Mouse (Mus musculus) kidney, postnatal 36 days (tissue): ENCODE measurements at regions not wholly inside any gene's neighbourhood (a gene's known extent, or its start where the extent isn't known, plus 50 kb on each side); places are given as distances from the start of the nearest gene placed in this dataset.

ENCODE experiments used
- DNase-seq, 2 experiments: peaks; one replicate each; pipeline ENCODE4 v3.0.0; 2021 to 2022; ENCODE audit warnings: mixed read lengths in 2 of 2

- no peak for DNase-seq
These were observed 1242.3 kb downstream of the Zfp704 start for GRCm38 (mm10) chr3:8367659-8367969.

GRCm38 (mm10) chr3:8366907-8367658, 1242.8 kb downstream of the Zfp704 start:
- DNase-seq = peak; percentile 10 to 23
